Mouse (Mus musculus) MN1 (cell line): ENCODE data around the gene Usp22.
A peak's percentile ranks its signal among the peaks of the same experiment; 100 is the strongest.

Source experiments
- DNase-seq: peaks from one replicate; pipeline ENCODE4 v3.0.0-alpha.2; 2016; ENCODE audit warnings: low spot score

The Usp22 gene

DNA sequence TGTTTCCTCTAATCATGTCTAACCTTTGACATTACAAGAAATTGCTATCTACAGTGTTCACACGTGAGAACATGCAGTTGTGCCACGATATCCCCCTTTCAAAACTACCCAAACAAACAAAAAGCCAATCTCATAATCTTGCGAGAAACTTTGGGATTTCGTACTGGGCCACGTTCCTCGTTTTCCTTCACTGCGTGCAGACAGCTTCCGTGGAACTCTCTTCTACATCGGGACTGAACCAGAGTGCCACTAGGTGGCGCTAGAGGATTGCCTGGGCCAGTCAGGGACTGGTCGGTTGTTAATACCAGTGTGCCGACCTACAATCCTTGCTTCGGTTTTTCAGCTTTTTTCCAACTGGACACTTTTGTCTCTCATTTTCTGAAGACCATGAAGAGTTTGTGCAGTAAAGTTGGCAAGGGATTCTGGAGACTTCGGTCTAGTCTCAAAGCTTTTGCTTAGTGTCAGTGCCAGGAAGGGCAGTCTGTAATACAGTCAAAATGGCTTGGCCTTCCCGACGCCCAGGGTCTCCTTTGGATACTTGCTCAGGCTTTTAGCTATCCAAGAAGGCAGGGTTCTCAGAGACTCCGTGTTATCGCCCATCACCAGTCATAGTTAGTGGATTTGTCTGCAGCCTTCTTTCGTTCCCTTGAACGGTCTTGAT lies 70.5 kb downstream of the Usp22 start:
- DNase-seq, result peak; percentile 90

DNA sequence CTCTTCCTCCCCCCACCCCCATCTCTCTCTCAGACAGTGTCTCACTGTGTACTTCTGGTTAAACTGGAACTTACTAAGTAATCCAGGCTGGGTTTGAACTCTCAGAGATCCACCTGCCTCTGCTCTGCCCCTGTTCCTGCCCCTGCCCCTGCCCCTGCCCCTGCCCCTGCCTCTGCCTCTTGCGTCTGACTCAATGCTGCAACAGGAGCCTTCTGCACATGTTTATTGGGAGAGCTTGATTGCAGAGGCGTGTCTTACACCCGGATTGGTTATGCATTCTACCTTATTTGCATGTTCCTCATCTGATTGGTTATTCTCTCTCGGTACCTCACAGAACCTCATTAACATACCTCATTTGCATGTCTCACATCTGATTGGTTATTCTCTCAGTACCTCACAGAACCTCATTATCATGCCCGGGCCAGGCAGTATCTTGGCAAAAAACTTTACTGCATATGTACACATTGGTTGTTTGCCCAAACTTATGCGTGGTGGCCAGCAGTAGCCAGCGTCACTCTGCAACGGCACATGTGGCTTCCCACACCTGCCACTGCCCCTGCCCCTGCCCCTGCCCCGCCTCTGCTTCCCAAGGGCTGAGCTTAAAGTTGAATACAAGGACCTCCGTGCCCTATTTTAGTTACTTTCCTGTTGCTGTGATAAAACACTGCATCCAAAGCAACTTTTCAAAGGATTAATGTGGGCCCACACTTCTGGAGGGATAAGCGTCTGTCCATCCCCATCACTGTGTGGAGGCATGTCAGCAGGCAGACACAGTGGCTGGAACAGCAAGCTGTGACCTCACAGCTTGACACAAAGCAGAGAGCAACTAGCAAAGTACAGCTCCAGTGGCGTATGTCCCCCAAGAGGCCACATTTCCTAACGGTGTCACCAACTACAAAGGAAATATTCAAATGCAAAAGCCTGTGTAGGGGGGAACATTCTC lies 72.2 kb downstream of the Usp22 start:
- no peak for DNase-seq
